Mouse (Mus musculus) midbrain, embryonic 14.5 days (tissue): ENCODE measurements around the gene Gm20388. TPM values are rescaled to one million over a fixed set of nuclear protein-coding genes. Genes with fewer than 3 reads are reported as not detected.

Experiments
- ATAC-seq: fragments of 200-750 bp; cut with Nextera tagmentation; 2 replicates; pipeline ENCODE4 v1.8.0; 2017; ENCODE audit warnings: moderate number of reproducible peaks, moderate library complexity; ENCODE audit not compliant: low FRiP score, low TSS enrichment
- DNase-seq: peaks from one replicate; pipeline ENCODE4 v3.0.0-alpha.2; 2015
- H3K27ac ChIP-seq: fragments of 300-500 bp; sonication (generic); replicated peaks from 2 replicates; pipeline ENCODE4 v1.5.1; 2014; ENCODE audit warnings: mild to moderate bottlenecking, low read depth, low read length, moderate library complexity
- H3K27me3 ChIP-seq: fragments of 300-500 bp; sonication (generic); 2 replicates; pipeline ENCODE4 v1.6.1; 2014; ENCODE audit warnings: low read length, control low read depth, mixed read lengths; ENCODE audit not compliant: control insufficient read depth, insufficient read depth
- H3K36me3 ChIP-seq: fragments of 300-500 bp; sonication (generic); 2 replicates; pipeline ENCODE4 v1.6.1; 2014; ENCODE audit warnings: low read length, control low read depth; ENCODE audit not compliant: control insufficient read depth, insufficient read depth
- H3K4me1 ChIP-seq: fragments of 300-500 bp; sonication (generic); 2 replicates; pipeline ENCODE4 v1.6.1; 2014; ENCODE audit warnings: mild to moderate bottlenecking, antibody characterized with exemption, low read length, control low read depth; ENCODE audit not compliant: control insufficient read depth, insufficient read depth
- H3K4me2 ChIP-seq: fragments of 300-500 bp; sonication (generic); 2 replicates; pipeline ENCODE4 v1.6.1; 2014; ENCODE audit warnings: mild to moderate bottlenecking, low read length, moderate library complexity
- H3K4me3 ChIP-seq: fragments of 300-500 bp; sonication (generic); replicated peaks from 2 replicates; pipeline ENCODE4 v1.5.1; 2014; ENCODE audit warnings: low read depth, low read length
- H3K9ac ChIP-seq: fragments of 300-500 bp; sonication (generic); replicated peaks from 2 replicates; pipeline ENCODE4 v1.6.1; 2014; ENCODE audit warnings: mild to moderate bottlenecking, low read length, moderate library complexity
- H3K9me3 ChIP-seq: fragments of 300-500 bp; sonication (generic); 2 replicates; pipeline ENCODE4 v1.6.1; 2016; ENCODE audit warnings: low read length, control low read depth, mixed read lengths; ENCODE audit not compliant: control insufficient read depth
- WGBS: fragments of 180-500 bp; shearing (Covaris S2); extraction: QIAGEN DNeasy Blood & Tissue Kit; methylation state at CpG from one replicate; pipeline ENCODE4 v1.1.7; 2014; 5-methylcytosine and 5-hydroxymethylcytosine counted together
- polyA plus RNA-seq: library from polyadenylated mRNA; unstranded; fragments of >200 nt; fragmentation: Nextera tagmentation; extraction: Ambion mirVana; gene quantifications from 2 replicates; pipeline ENCODE4 v1.2.1, GENCODE M21; 2014

Gm20388 gene
- polyA plus RNA-seq, 1 experiment from 2014 or later = 4.1 TPM

GRCm38 (mm10) chr8:121953821-121954545 is 2043.3 kb downstream of the Gm20388 start:
- no peak overlapping the region for H3K4me3 ChIP-seq
- H3K9ac ChIP-seq = no peak overlapping the region
- no peak for ATAC-seq
- no peak overlapping the region for H3K4me2 ChIP-seq
- no peak overlapping the region for H3K27ac ChIP-seq
- H3K27me3 ChIP-seq = no peaks in the 10 kb centered on the region
- peaks cover 24% of the 10 kb centered on the region for H3K36me3 ChIP-seq
- no peak for DNase-seq
- 75% methylated on average over 3 of the region's 3 CpGs for WGBS
- no peaks in the 10 kb centered on the region for H3K9me3 ChIP-seq
- peaks cover 15% of the 10 kb centered on the region for H3K4me1 ChIP-seq

GRCm38 (mm10) chr8:121954981-121955555 is 2044.4 kb downstream of the Gm20388 start:
- Histone ChIP-seq H3K4me2 (no peak overlapping the region), H3K27me3 (no peaks in the 10 kb centered on the region), H3K4me3 (no peak overlapping the region), H3K9ac (no peak overlapping the region), H3K36me3 (peaks cover 24% of the 10 kb centered on the region), H3K4me1 (peaks cover 15% of the 10 kb centered on the region), H3K9me3 (no peaks in the 10 kb centered on the region), H3K27ac (no peak overlapping the region)
- 86% methylated on average over 10 of the region's 10 CpGs for WGBS
- DNase-seq (no peak), ATAC-seq (no peak)

GRCm38 (mm10) chr8:121955825-121956500 is 2045.3 kb downstream of the Gm20388 start:
- peaks cover 24% of the 10 kb centered on the region for H3K36me3 ChIP-seq
- 79% methylated on average over 1 of the region's 1 CpGs for WGBS
- DNase-seq (no peak), ATAC-seq (no peak)
- no peak overlapping the region for H3K9ac ChIP-seq
- no peaks in the 10 kb centered on the region for H3K9me3 ChIP-seq
- H3K4me1 ChIP-seq = peaks cover 15% of the 10 kb centered on the region
- H3K27me3 ChIP-seq = no peaks in the 10 kb centered on the region
- H3K27ac ChIP-seq = no peak overlapping the region
- no peak overlapping the region for H3K4me3 ChIP-seq
- no peak overlapping the region for H3K4me2 ChIP-seq

GRCm38 (mm10) chr8:121958395-121958794 is 2047.8 kb downstream of the Gm20388 start:
- H3K9me3 ChIP-seq = no peaks in the 10 kb centered on the region
- no peak overlapping the region for H3K4me3 ChIP-seq
- no peak overlapping the region for H3K4me2 ChIP-seq
- H3K9ac ChIP-seq = no peak overlapping the region
- no peaks in the 10 kb centered on the region for H3K4me1 ChIP-seq
- no peak overlapping the region for H3K27ac ChIP-seq
- H3K27me3 ChIP-seq = no peaks in the 10 kb centered on the region
- ATAC-seq (no peak), DNase-seq (no peak)
- peaks cover 16% of the 10 kb centered on the region for H3K36me3 ChIP-seq
- 97% methylated on average over 1 of the region's 1 CpGs for WGBS

- no peak overlapping the region for H3K27ac ChIP-seq
- no peaks in the 10 kb centered on the region for H3K9me3 ChIP-seq
- H3K4me2 ChIP-seq = no peak overlapping the region
- H3K36me3 ChIP-seq = no peaks in the 10 kb centered on the region
- DNase-seq (no peak), ATAC-seq (no peak)
- H3K9ac ChIP-seq = no peak overlapping the region
- no peak overlapping the region for H3K4me3 ChIP-seq
- WGBS = 89% methylated on average over 3 of the region's 3 CpGs
- H3K4me1 ChIP-seq = peaks cover 14% of the 10 kb centered on the region
- no peaks in the 10 kb centered on the region for H3K27me3 ChIP-seq
Measured at GRCm38 (mm10) chr8:121962892-121963291, 2052.3 kb downstream of the Gm20388 start.

- no peaks in the 10 kb centered on the region for H3K27me3 ChIP-seq
- H3K9ac ChIP-seq = no peak overlapping the region
- H3K4me3 ChIP-seq = no peak overlapping the region
- DNase-seq (no peak), ATAC-seq (no peak)
- peaks cover 18% of the 10 kb centered on the region for H3K4me1 ChIP-seq
- no peaks in the 10 kb centered on the region for H3K9me3 ChIP-seq
- no peak overlapping the region for H3K4me2 ChIP-seq
- 85% methylated on average over 8 of the region's 8 CpGs for WGBS
- H3K36me3 ChIP-seq = no peaks in the 10 kb centered on the region
- H3K27ac ChIP-seq = 0 out of 2 replicates have a peak overlapping the region, but pooled peaks have one; percentile 20
Measured at GRCm38 (mm10) chr8:121964716-121965512, 2054.3 kb downstream of the Gm20388 start.

GRCm38 (mm10) chr8:121966110-121966509 is 2055.5 kb downstream of the Gm20388 start:
- H3K4me3 ChIP-seq = no peak overlapping the region
- DNase-seq = no peak
- H3K9me3 ChIP-seq = no peaks in the 10 kb centered on the region
- H3K4me1 ChIP-seq = peaks cover 18% of the 10 kb centered on the region
- H3K27ac ChIP-seq = no peak overlapping the region
- no peak for ATAC-seq
- H3K9ac ChIP-seq = no peak overlapping the region
- no peaks in the 10 kb centered on the region for H3K36me3 ChIP-seq
- no peak overlapping the region for H3K4me2 ChIP-seq
- WGBS = 72% methylated on average over 5 of the region's 5 CpGs
- no peaks in the 10 kb centered on the region for H3K27me3 ChIP-seq

GRCm38 (mm10) chr8:121966714-121967448 is 2056.2 kb downstream of the Gm20388 start:
- Histone ChIP-seq H3K9me3 (no peaks in the 10 kb centered on the region), H3K4me1 (peaks cover 25% of the 10 kb centered on the region), H3K9ac (no peak overlapping the region; the same call in 1 of the 2 replicates), H3K27ac (0 out of 2 replicates have a peak overlapping the region, but pooled peaks have one; percentile 5), H3K36me3 (no peaks in the 10 kb centered on the region), H3K27me3 (no peaks in the 10 kb centered on the region), H3K4me2 (no peak overlapping the region), H3K4me3 (no peak overlapping the region)
- 40% methylated on average over 7 of the region's 7 CpGs for WGBS
- no peak for DNase-seq
- no peak for ATAC-seq
